Mouse (Mus musculus): ENCODE results near the gene Rarg. TPM values are rescaled to one million over a fixed set of nuclear protein-coding genes. Genes with fewer than 3 reads are reported as not detected.

Rarg gene
- 70.6 and 91.2 TPM in 2 replicates for polyA plus RNA-seq (2011; ENCODE audit: insufficient read length, low read depth, missing spikeins)

DNA sequence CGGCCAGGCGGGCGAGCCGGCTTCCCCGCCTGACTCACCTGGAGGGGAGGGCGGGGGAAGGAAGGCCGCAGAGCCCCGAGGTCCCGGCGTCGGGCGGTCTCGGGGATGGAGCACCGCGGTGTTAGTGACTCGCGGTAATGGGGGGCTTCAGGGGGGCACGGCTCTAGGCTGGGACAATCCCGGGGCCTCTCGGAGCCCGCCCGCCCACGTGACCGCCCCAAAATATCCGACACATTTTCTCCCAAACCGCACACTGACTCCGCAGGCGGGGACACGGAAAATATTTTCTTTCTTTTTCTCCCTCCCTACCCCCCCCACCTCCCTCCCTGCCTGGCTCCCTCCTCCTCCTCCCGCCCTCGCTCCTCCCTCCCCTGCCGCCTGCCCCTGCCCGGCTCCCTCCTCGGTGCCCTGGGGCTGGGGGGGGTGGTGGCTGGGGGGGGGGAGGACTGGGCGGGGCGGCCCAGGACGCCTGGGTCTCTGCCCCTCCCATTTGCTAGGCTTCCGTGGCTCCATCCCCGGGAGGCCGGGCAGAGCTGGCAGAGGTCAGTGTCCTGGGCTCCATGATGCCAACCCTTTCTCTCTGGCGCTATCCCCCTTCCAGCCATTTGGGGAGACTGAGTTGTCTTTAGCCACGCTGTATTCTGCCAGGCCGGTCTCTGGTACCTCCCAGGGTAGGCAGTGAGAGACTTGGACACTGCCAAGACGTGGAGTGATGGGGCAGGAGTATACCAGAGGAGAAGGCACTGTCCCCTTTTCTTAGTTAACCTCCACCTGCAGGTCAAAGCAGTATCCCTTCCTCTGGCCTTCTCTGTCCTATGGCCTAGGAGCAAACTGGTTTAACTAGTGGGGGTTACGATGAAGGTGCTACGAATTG lies at the start of gene Rarg:
Rarg (minus strand) TSS at position 316 of the 874 bp plus-strand sequence.
- Histone ChIP-seq H3K4me1 (ENCODE audit: control insufficient read depth, insufficient read depth, low read length) (0 out of 2 replicates have a peak, but pooled peaks cover 9% of the 10 kb centered on the region), H3K4me3 (ENCODE audit: insufficient read depth, low read length) (peak within 1 kb of the TSS; percentile 77), H3K27ac (ENCODE audit: insufficient read depth, low read length) (peak within 1 kb of the TSS; percentile 88)
- no peak for TF ChIP-seq CTCF (IDR thresholded peaks at IDR 0.05; ENCODE audit: borderline replicate concordance, insufficient read depth, low read length)
- peak; percentile 65 for TF ChIP-seq POLR2A (IDR thresholded peaks at IDR 0.05; ENCODE audit: low read depth, low read length)

DNA sequence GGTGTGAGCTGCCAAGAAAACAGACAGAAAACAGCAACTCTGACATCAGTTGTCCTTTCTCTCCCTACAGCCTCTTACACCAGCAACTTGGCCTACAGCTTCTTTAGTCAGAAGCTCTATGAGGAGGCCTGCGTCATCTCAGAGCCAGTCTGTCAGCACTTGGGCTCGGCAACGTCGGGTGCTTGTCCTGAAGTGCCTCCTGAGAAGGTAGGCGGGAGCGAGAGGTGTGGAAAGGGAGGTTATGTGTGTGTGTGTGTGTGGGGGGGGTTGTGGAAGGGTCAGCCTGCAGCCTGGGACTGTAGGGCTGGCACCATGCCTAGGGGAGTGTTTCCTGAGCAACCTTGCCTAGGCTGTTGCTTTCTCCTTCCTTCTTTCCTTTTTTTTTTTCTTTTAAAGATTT lies 45.2 kb upstream of the Rarg start:
- TF ChIP-seq POLR2A (IDR thresholded peaks at IDR 0.05; ENCODE audit: low read depth, low read length): no peak
- TF ChIP-seq CTCF (IDR thresholded peaks at IDR 0.05; ENCODE audit: borderline replicate concordance, insufficient read depth, low read length): no peak
- Histone ChIP-seq H3K27ac (ENCODE audit: insufficient read depth, low read length) (no peak overlapping the region), H3K4me3 (ENCODE audit: insufficient read depth, low read length) (no peak overlapping the region), H3K4me1 (ENCODE audit: control insufficient read depth, insufficient read depth, low read length) (no peaks in the 10 kb centered on the region)

DNA sequence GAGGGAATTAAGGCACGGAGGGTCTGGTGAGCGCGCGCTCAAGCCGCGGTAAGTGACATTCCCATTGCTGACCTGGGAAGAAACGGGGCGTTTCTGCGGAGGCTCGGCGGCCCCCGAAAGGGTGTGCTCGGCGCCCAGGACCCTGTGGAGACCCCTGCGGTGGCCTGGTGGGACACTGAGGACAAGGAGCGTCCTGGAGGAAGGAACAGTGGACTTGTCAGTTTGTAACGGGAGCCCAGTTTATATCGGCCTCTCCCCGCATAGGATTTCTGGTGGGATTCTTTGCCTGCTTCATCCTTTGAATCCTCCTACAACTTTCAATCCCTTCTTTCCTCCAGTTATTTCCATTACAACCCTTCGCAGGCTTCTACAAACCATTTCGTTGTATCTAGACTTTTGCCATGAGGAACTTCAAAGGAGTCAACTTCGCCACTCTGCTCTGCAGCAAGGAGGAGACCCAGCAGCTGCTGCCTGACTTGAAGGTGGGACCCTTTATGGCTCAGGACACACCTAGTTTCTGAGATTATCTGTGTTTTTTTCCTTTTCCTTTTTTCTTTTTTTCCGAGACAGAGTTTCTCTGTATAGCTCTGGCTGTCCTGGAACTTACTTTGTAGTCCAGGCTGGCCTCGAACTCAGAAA lies 39.2 kb upstream of the Rarg start:
- Histone ChIP-seq H3K4me3 (ENCODE audit: insufficient read depth, low read length) (peak overlapping the region; percentile 71), H3K4me1 (ENCODE audit: control insufficient read depth, insufficient read depth, low read length) (no peaks in the 10 kb centered on the region), H3K27ac (ENCODE audit: insufficient read depth, low read length) (no peak overlapping the region)
- TF ChIP-seq POLR2A (IDR thresholded peaks at IDR 0.05; ENCODE audit: low read depth, low read length) (no peak), CTCF (IDR thresholded peaks at IDR 0.05; ENCODE audit: borderline replicate concordance, insufficient read depth, low read length) (no peak)

DNA sequence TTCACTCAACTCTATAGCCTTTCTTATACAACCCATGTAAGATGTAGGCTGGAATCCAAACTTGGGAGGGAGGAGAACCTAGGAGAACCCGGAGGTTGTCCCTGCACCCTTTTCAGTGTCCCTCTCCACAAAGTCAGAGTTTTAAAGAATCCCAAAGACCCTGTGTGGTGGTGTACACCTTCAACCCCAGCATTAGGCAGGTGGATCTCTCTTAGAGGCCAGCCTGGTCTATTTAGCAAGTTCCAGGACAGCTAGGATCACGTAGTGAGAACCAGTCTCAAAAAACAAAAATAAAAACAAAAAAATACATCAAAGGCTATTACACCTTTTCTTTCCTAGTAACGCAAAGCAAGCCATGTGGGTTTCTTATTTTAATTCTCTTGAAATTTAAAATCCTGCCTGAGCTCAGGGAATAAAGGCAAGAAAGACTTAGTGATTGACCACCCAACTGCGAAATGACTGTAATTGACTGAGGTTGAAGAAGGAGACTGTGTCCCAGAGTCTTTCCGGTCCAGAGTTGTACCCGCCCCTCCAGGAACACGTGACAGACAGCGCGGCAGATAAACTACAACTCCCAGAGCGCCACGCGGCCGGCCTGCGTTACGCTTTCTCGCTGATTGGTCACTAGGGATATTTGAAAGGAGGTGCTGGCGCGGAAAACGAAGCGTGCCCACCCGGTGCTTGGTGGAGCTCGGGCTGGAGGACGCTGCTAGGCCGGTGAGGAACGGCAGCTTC lies 38.5 kb upstream of the Rarg start, which contains the start of gene Espl1:
Espl1 (plus strand) TSS at position 634 of the 735 bp plus-strand sequence.
- peak; percentile 72 for TF ChIP-seq POLR2A (IDR thresholded peaks at IDR 0.05; ENCODE audit: low read depth, low read length)
- TF ChIP-seq CTCF (IDR thresholded peaks at IDR 0.05; ENCODE audit: borderline replicate concordance, insufficient read depth, low read length): no peak
- no peaks in the 10 kb centered on the region for H3K4me1 ChIP-seq (ENCODE audit: control insufficient read depth, insufficient read depth, low read length)
- H3K27ac ChIP-seq (ENCODE audit: insufficient read depth, low read length): no peak within 1 kb of the TSS
- peak within 1 kb of the TSS; percentile 71 for H3K4me3 ChIP-seq (ENCODE audit: insufficient read depth, low read length)

DNA sequence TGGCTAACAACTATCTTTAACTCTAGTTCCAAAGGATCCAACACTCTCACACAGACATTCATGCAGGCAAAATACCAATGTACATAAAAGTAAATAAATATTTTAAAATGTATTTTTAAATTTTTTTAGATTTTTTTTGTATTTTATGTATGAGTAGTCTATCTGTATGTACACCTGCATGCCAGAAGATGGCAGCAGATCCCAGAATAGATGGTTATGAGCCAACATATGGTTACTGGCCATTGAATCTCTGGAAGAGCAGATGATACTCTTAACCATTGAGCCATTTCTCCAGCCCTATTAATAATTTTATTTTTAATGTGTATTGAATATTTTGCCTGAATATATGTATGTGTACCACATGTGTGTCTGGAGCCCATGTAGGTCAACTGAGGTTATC lies 30.1 kb upstream of the Rarg start:
- no peak for TF ChIP-seq CTCF (IDR thresholded peaks at IDR 0.05; ENCODE audit: borderline replicate concordance, insufficient read depth, low read length)
- TF ChIP-seq POLR2A (IDR thresholded peaks at IDR 0.05; ENCODE audit: low read depth, low read length): no peak
- Histone ChIP-seq H3K27ac (ENCODE audit: insufficient read depth, low read length) (no peak overlapping the region), H3K4me3 (ENCODE audit: insufficient read depth, low read length) (no peak overlapping the region)

DNA sequence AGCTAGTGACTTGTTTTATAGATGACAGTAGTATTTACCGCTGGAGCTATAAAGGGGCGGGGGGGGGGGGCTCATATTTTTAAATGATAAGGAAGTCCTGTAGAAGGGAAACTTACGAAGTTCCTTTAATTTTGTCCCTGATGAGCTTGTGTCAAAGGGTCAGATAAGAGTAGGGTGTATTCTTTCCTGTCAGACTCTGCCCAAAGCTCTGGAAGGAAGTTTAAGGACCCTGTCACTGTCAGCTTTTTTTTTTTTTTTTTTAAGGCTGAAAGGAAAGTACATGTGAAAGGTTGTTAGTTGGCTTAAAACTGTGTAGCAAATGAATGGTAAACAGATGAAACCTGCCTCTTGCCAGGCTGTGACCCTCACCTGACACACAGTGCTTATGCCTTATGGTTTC lies 26.3 kb upstream of the Rarg start:
- Histone ChIP-seq H3K4me3 (ENCODE audit: insufficient read depth, low read length) (no peak overlapping the region), H3K4me1 (ENCODE audit: control insufficient read depth, insufficient read depth, low read length) (no peaks in the 10 kb centered on the region), H3K27ac (ENCODE audit: insufficient read depth, low read length) (no peak overlapping the region)
- no peak for TF ChIP-seq CTCF (IDR thresholded peaks at IDR 0.05; ENCODE audit: borderline replicate concordance, insufficient read depth, low read length)
- no peak for TF ChIP-seq POLR2A (IDR thresholded peaks at IDR 0.05; ENCODE audit: low read depth, low read length)

More for the DNA sequence above, 30.1 kb upstream of the Rarg start:
- H3K4me1 ChIP-seq (ENCODE audit: control insufficient read depth, insufficient read depth, low read length): no peaks in the 10 kb centered on the region

DNA sequence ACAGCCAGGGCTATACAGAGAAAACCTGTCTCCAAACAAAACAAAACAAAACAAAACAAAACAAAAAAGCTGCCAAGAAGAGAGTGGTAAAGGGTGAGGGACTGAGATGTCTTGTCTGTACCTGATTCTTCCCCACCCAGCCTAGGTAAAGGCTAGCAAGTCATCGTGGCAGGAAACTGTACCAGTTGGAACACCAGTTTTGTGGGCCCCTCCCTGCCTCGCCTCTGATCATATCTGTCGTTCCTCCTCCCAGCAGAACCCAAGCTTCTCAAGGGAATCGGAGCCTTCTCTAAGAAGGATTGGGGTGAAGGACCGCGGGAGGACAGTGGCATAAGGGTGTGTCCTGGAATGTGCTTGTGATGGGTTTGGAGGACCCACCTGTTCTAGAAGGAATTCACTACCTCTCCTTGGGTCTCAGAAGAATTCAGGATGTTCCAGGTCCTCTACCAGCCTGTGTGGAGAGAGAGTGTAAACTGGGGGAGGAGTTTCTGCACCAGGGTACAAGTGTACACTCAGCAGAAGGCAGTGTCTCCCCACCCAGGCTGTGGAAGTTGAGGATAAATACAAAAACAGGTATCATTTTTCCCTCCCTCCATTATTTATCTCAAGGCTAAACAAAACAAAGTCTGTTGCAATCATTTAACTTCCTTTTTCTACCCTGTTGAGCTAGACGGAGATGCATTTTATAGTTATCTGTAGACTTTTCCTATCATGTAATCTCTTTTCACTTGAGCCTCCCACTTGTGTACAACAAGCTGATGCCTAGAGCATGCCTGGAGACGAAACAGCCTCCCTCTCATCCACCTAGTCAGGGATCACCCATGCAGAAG lies 25.4 kb upstream of the Rarg start:
- TF ChIP-seq CTCF (IDR thresholded peaks at IDR 0.05; ENCODE audit: borderline replicate concordance, insufficient read depth, low read length): no peak
- TF ChIP-seq POLR2A (IDR thresholded peaks at IDR 0.05; ENCODE audit: low read depth, low read length): no peak
- H3K4me3 ChIP-seq (ENCODE audit: insufficient read depth, low read length): no peak overlapping the region
- no peaks in the 10 kb centered on the region for H3K4me1 ChIP-seq (ENCODE audit: control insufficient read depth, insufficient read depth, low read length)
- H3K27ac ChIP-seq (ENCODE audit: insufficient read depth, low read length): no peak overlapping the region

DNA sequence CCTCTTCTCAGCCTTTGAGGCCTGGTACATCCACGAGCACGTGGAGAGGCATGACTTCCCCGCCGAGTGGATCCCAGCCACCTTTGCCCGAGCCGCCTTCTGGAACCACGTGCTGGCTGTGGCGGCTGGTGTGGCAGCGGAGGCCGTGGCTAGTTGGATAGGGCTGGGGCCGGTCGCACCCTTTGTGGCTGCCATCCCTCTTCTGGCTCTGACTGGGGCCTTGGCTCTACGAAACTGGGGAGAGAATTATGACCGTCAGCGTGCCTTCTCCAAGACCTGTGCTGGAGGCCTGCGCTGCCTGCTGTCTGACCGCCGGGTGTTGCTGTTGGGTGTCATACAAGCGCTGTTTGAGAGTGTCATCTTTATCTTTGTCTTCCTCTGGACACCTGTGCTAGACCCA lies 23.3 kb upstream of the Rarg start:
- no peaks in the 10 kb centered on the region for H3K4me1 ChIP-seq (ENCODE audit: control insufficient read depth, insufficient read depth, low read length)
- TF ChIP-seq POLR2A (IDR thresholded peaks at IDR 0.05; ENCODE audit: low read depth, low read length): no peak
- no peak for TF ChIP-seq CTCF (IDR thresholded peaks at IDR 0.05; ENCODE audit: borderline replicate concordance, insufficient read depth, low read length)
- H3K4me3 ChIP-seq (ENCODE audit: insufficient read depth, low read length): peak overlapping the region; percentile 72
- H3K27ac ChIP-seq (ENCODE audit: insufficient read depth, low read length): no peak overlapping the region

All from embryonic fibroblast, embryonic 13.5 days (primary cell).